In genomic region chr9:111486645-111487477, GRCm38 (mm10) we compare ENCODE assay signal across 22 mouse cellular contexts. TPM values are rescaled to one million over a fixed set of nuclear protein-coding genes. Genes with fewer than 3 reads are reported as not detected.
A peak's percentile ranks its signal among the peaks of the same experiment; 100 is the strongest.
DNase-seq lines count a peak whose midpoint lies in the region; ATAC-seq lines count a peak whose summit lies in the region.
"Had no signal": no experiment of that assay in that cellular context is flagged by ENCODE, and none has a peak within 500 bp of the region (broad histone marks: within the 10 kb centered on the region; RNA-seq: fewer than 3 reads in every experiment).

No protein-coding gene starts in this region.

- H3K36me3 ChIP-seq in hindbrain, embryonic 11.5 days (ENCODE audit: control insufficient read depth, insufficient read depth, low read length): no peaks in the 10 kb centered on the region
- no peaks in the 10 kb centered on the region for H3K36me3 ChIP-seq in hindbrain, embryonic 12.5 days
- H3K36me3 ChIP-seq in midbrain, embryonic 12.5 days: no peaks in the 10 kb centered on the region
- H3K36me3 ChIP-seq in midbrain, embryonic 15.5 days (replicated peaks): no peaks in the 10 kb centered on the region
- no peaks in the 10 kb centered on the region for H3K36me3 ChIP-seq in limb, embryonic 10.5 days
- H3K36me3 ChIP-seq: heart, embryonic 13.5 days; limb, embryonic 15.5 days; liver, embryonic 15.5 days; neural tube, embryonic 12.5 days had no signal

- no peak overlapping the region for H3K4me2 ChIP-seq in hindbrain, embryonic 11.5 days (replicated peaks; ENCODE audit: low read depth, low read length)
- no peak overlapping the region for H3K4me2 ChIP-seq in hindbrain, embryonic 12.5 days (replicated peaks)
- 0 out of 2 replicates have a peak overlapping the region, but pooled peaks have one; percentile 7 for H3K4me2 ChIP-seq in midbrain, embryonic 12.5 days (replicated peaks)
- no peak overlapping the region for H3K4me2 ChIP-seq in midbrain, embryonic 15.5 days
- H3K4me2 ChIP-seq: heart, embryonic 13.5 days; limb, embryonic 15.5 days; liver, embryonic 15.5 days; neural tube, embryonic 12.5 days had no signal

- H3K9me3 ChIP-seq in hindbrain, embryonic 11.5 days (ENCODE audit: control insufficient read depth, low read length): no peaks in the 10 kb centered on the region
- no peaks in the 10 kb centered on the region for H3K9me3 ChIP-seq in hindbrain, embryonic 12.5 days (replicated peaks)
- H3K9me3 ChIP-seq in midbrain, embryonic 12.5 days: no peaks in the 10 kb centered on the region
- H3K9me3 ChIP-seq in midbrain, embryonic 15.5 days: no peaks in the 10 kb centered on the region
- no peaks in the 10 kb centered on the region for H3K9me3 ChIP-seq in limb, embryonic 10.5 days (replicated peaks)
- H3K9me3 ChIP-seq: heart, embryonic 13.5 days; limb, embryonic 15.5 days; liver, embryonic 15.5 days; neural tube, embryonic 12.5 days had no signal

- peak; percentile 35 for DNase-seq in hindbrain, embryonic 11.5 days (ENCODE audit: low spot score)
- DNase-seq in embryo, embryonic 10 days (ENCODE audit: low spot score): peak; percentile 22
- no peak for DNase-seq in limb, embryonic 10.5 days (ENCODE audit: low spot score)
- DNase-seq in lung, postnatal 36 days: no peak
- DNase-seq: adrenal gland, postnatal 10 days; B cell, adult 2 months; cerebellum, adult 9-11 months; gastrocnemius, adult 2 months; kidney, adult 18-20 months; thymus, postnatal 4 days had no signal

- 39% methylated on average over 10 of the region's 10 CpGs for WGBS in hindbrain, embryonic 11.5 days
- 35% methylated on average over 10 of the region's 10 CpGs for WGBS in hindbrain, embryonic 12.5 days
- 26% methylated on average over 10 of the region's 10 CpGs for WGBS in midbrain, embryonic 12.5 days
- 27% methylated on average over 10 of the region's 10 CpGs for WGBS in midbrain, embryonic 15.5 days
- WGBS in limb, embryonic 10.5 days: 64% methylated on average over 10 of the region's 10 CpGs

- peak; percentile 33 for ATAC-seq in hindbrain, embryonic 11.5 days (ENCODE audit: low FRiP score)
- ATAC-seq in hindbrain, embryonic 12.5 days (ENCODE audit: low FRiP score): no peak
- peak; percentile 57 for ATAC-seq in midbrain, embryonic 12.5 days (ENCODE audit: low FRiP score, low read depth)
- ATAC-seq in midbrain, embryonic 15.5 days (replicated peaks): no peak
- no peak for ATAC-seq in granulocyte monocyte progenitor cell, adult 5-6 weeks (replicated peaks; ENCODE audit: poor library complexity, severe bottlenecking)
- ATAC-seq: forebrain, embryonic 16.5 days; hindbrain, postnatal 0 days had no signal

- no peaks in the 10 kb centered on the region for H3K27me3 ChIP-seq in hindbrain, embryonic 11.5 days (ENCODE audit: control insufficient read depth, insufficient read depth, low read length)
- H3K27me3 ChIP-seq in hindbrain, embryonic 12.5 days: no peaks in the 10 kb centered on the region; the same call in 1 of the 2 replicates
- peaks cover 4% of the 10 kb centered on the region; the same call in 1 of the 2 replicates for H3K27me3 ChIP-seq in midbrain, embryonic 12.5 days
- no peaks in the 10 kb centered on the region for H3K27me3 ChIP-seq in midbrain, embryonic 15.5 days (replicated peaks)
- peaks cover 21% of the 10 kb centered on the region for H3K27me3 ChIP-seq in limb, embryonic 10.5 days (ENCODE audit: low read depth, poor library complexity, severe bottlenecking)
- H3K27me3 ChIP-seq: neural tube, embryonic 12.5 days had no signal

- no peak overlapping the region for H3K4me3 ChIP-seq in hindbrain, embryonic 11.5 days (ENCODE audit: low read depth, low read length)
- no peak overlapping the region for H3K4me3 ChIP-seq in hindbrain, embryonic 12.5 days
- H3K4me3 ChIP-seq in midbrain, embryonic 12.5 days: no peak overlapping the region
- no peak overlapping the region for H3K4me3 ChIP-seq in midbrain, embryonic 15.5 days
- H3K4me3 ChIP-seq in limb, embryonic 10.5 days: no peak overlapping the region
- H3K4me3 ChIP-seq: erythroblast, embryonic 14.5 days; gastrocnemius, adult 2 months; heart, embryonic 13.5 days; limb, embryonic 15.5 days; liver, embryonic 15.5 days; neural tube, embryonic 12.5 days had no signal

- H3K27ac ChIP-seq in hindbrain, embryonic 11.5 days (ENCODE audit: low read depth, low read length): no peak overlapping the region
- H3K27ac ChIP-seq in hindbrain, embryonic 12.5 days: no peak overlapping the region
- H3K27ac ChIP-seq in midbrain, embryonic 12.5 days (replicated peaks): no peak overlapping the region
- no peak overlapping the region for H3K27ac ChIP-seq in midbrain, embryonic 15.5 days
- H3K27ac ChIP-seq in limb, embryonic 10.5 days: peak overlapping the region; percentile 34; the same call in 1 of the 2 replicates
- H3K27ac ChIP-seq: gastrocnemius, adult 2 months; heart, embryonic 13.5 days; hindbrain, postnatal 0 days; limb, embryonic 15.5 days; liver, embryonic 15.5 days; neural tube, embryonic 12.5 days had no signal

- no peak overlapping the region for H3K9ac ChIP-seq in hindbrain, embryonic 11.5 days (ENCODE audit: low read depth, low read length)
- H3K9ac ChIP-seq in hindbrain, embryonic 12.5 days: no peak overlapping the region
- H3K9ac ChIP-seq in midbrain, embryonic 12.5 days (replicated peaks): no peak overlapping the region
- H3K9ac ChIP-seq in midbrain, embryonic 15.5 days: no peak overlapping the region
- H3K9ac ChIP-seq: heart, embryonic 13.5 days; limb, embryonic 15.5 days; liver, embryonic 15.5 days; neural tube, embryonic 12.5 days had no signal

- no peaks in the 10 kb centered on the region for H3K4me1 ChIP-seq in hindbrain, embryonic 11.5 days (replicated peaks; ENCODE audit: control insufficient read depth, insufficient read depth, low read length)
- H3K4me1 ChIP-seq in hindbrain, embryonic 12.5 days: peaks cover 8% of the 10 kb centered on the region
- H3K4me1 ChIP-seq in midbrain, embryonic 12.5 days: peaks cover 12% of the 10 kb centered on the region
- no peaks in the 10 kb centered on the region for H3K4me1 ChIP-seq in midbrain, embryonic 15.5 days
- H3K4me1 ChIP-seq in limb, embryonic 10.5 days: peaks cover 14% of the 10 kb centered on the region
- H3K4me1 ChIP-seq: limb, embryonic 15.5 days; liver, embryonic 15.5 days had no signal

RNA-seq across cellular contexts. Expression of gene Dclk3, which starts 48.0 kb away (rescaled TPM):
- polyA plus RNA-seq in hindbrain, embryonic 11.5 days (2014; fragmentation: Nextera tagmentation; extraction: Ambion mirVana): 0.32 and 1.1 TPM in 2 replicates
- polyA plus RNA-seq in hindbrain, embryonic 12.5 days (2016; fragmentation: Nextera tagmentation; extraction: Ambion mirVana): 1.8 and 2.7 TPM in 2 replicates
- polyA plus RNA-seq in midbrain, embryonic 12.5 days (2016; fragmentation: Nextera tagmentation; extraction: Ambion mirVana): 0.85 and 1.0 TPM in 2 replicates
- polyA plus RNA-seq in midbrain, embryonic 15.5 days (2015; fragmentation: Nextera tagmentation; extraction: Ambion mirVana): 5.9 and 6.8 TPM in 2 replicates
- 0.20 and 0.31 TPM in 2 replicates for polyA plus RNA-seq in limb, embryonic 10.5 days (2016; fragmentation: Nextera tagmentation; extraction: Ambion mirVana)
- not detected in 2 replicates for total RNA-seq in granulocyte monocyte progenitor cell, adult 5-6 weeks (2014; fragmentation: Nextera tagmentation)
- total RNA-seq in granulocyte monocyte progenitor cell, adult 5-6 weeks (2017): not detected in 2 replicates
- total RNA-seq: megakaryocyte progenitor cell, adult 5-6 weeks had no signal
- polyA plus RNA-seq: erythroblast, embryonic 14.5 days; liver, embryonic 15.5 days had no signal

Comparison
In these comparisons a context has a peak if more than half of its experiments do, and no peak if none do; other contexts are left out.
1. ATAC-seq: peak in hindbrain, embryonic 11.5 days (single experiment) and midbrain, embryonic 12.5 days (single experiment); none in hindbrain, embryonic 12.5 days (single experiment), midbrain, embryonic 15.5 days (single experiment) and granulocyte monocyte progenitor cell, adult 5-6 weeks (single experiment).
2. DNase-seq: peak in hindbrain, embryonic 11.5 days (single experiment) and embryo, embryonic 10 days (single experiment); none in limb, embryonic 10.5 days (single experiment) and lung, postnatal 36 days (single experiment).